Mouse (Mus musculus): ENCODE data around the gene Sugp1. TPM values are rescaled to one million over a fixed set of nuclear protein-coding genes. Genes with fewer than 3 reads are reported as not detected.

Sugp1 gene
- 3.7 TPM for polyA plus RNA-seq (2014; fragmentation: Illumina TruSeq; extraction: RNeasy Lipid Tissue Mini Kit (QIAGEN cat#74804); ENCODE audit: low read depth, low replicate concordance)

DNA sequence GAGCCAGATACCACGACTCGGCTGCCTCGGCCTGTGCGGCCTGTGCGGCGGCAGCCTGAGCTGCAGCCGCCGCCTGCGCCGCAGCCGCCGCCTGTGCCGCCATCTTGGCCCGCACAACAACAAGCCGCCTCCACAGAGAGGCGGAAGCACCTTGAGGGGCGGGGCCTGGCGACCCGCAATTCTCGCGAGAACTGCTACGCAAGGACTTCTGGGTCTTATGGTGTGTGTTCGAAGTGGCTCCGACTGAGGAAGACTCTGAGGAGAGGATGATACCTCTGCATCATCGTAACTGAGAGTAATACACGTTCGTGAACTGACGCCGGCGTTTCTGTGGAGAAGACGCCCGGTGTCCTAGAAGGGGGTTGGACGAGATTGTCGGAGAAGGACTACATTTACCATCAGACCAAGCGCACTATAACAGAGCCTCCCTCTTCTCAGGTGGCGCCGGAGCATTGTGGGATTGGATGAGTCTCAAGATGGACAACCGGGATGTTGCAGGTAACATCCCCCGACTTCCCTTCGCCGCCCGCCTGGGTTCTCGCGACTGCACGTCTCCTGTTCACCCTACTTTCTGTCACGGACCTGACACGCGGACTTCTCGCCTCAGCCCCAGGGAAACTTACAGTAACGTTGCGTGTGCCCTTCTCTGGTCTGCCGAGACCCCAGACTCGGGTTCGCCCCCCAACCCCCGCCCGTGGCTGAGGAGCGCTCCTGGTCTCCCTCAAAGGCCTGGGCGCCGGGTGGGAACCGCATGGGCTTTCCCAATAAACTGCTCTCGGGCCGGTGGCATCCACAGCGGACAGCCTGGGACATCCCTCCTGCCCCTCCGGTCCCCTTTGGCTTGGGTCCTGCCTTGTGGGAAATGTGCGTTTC, at the start of gene Sugp1, which contains the start of gene Mau2:
TSS of gene Sugp1 (plus strand) at position 231 of the 873 bp plus-strand sequence.
TSS of gene Mau2 (minus strand) at position 152 of the 873 bp plus-strand sequence.

GRCm38 (mm10) chr8:69995776-69996588, 46.6 kb upstream of the Sugp1 start, which contains the start of gene Gatad2a:
Gatad2a (minus strand) TSS chr8:69996384.

DNA sequence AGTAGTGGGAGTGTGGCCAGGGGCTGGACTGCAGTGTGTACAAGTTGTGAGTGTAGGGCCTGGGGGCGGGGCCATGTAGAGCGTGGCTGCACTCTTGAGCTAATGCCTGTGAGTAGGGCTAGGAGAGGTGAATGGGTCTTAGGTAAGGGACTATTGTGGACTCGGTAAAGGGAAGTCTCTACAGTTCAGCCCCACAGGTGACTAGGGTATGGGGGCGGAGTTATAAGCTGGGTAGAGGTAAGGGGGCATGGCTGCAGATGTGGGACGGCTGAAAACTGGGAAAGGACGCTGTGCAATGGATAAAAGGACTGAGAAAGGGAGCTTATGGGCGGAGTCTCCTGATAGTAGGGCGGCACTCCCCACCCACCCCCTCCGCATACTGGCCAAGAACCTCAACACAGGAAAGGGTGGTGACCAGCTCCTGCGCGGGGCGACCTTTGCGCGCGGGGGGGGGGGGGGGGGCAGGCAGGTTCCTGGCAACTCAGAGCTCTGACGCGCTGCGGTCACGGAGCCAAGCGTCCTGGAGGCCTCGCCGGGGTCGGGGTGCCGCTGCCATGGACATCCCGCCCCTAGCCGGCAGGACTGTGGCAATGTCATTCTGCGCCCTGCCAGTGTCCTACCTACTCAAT, 29.9 kb downstream of the Sugp1 start, which contains the start of gene Tm6sf2:
TSS of gene Tm6sf2 (plus strand) at position 484 of the 629 bp plus-strand sequence.

GRCm38 (mm10) chr8:70083285-70083684, 40.7 kb downstream of the Sugp1 start, which contains the start of gene Hapln4:
Hapln4 (plus strand) TSS chr8:70083457.

DNA sequence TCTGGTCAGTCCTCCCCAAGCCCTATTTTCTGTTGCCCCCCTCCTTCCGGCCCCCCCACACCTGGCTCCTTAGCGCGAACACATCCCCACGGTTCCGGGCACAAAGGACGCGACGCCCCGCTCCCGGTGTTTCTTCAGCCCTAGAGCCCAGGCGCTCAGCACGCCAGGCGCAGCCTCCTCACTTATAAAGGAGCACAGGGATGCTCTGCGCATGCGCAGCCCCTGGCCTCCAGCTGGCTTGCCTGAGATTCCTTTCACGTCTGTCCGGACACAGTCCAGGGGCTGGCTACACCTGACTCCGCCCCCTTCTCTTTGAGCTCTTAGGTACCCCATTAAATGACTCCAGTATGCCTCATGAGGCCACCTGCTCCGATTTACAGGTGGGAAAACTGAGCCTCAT, 78.1 kb downstream of the Sugp1 start, which contains the start of gene Ncan:
TSS of gene Ncan (minus strand) at position 207 of the 400 bp plus-strand sequence.

Other genes with a start within 250 kb of the Sugp1 start
- gene Gmip, start 234.1 kb upstream of the Sugp1 start, polyA plus RNA-seq (2014; fragmentation: Illumina TruSeq; extraction: RNeasy Lipid Tissue Mini Kit (QIAGEN cat#74804); ENCODE audit: low read depth, low replicate concordance): 1.6 TPM
- 0.21 TPM for gene Lpar2, start 220.4 kb upstream of the Sugp1 start, polyA plus RNA-seq (2014; fragmentation: Illumina TruSeq; extraction: RNeasy Lipid Tissue Mini Kit (QIAGEN cat#74804); ENCODE audit: low read depth, low replicate concordance)
- gene Pbx4, start 210.3 kb upstream of the Sugp1 start, polyA plus RNA-seq (2014; fragmentation: Illumina TruSeq; extraction: RNeasy Lipid Tissue Mini Kit (QIAGEN cat#74804); ENCODE audit: low read depth, low replicate concordance): not detected
- not detected for gene Cilp2, start 155.1 kb upstream of the Sugp1 start, polyA plus RNA-seq (2014; fragmentation: Illumina TruSeq; extraction: RNeasy Lipid Tissue Mini Kit (QIAGEN cat#74804); ENCODE audit: low read depth, low replicate concordance)
- not detected for gene Tssk6, start 140.6 kb upstream of the Sugp1 start, polyA plus RNA-seq (2014; fragmentation: Illumina TruSeq; extraction: RNeasy Lipid Tissue Mini Kit (QIAGEN cat#74804); ENCODE audit: low read depth, low replicate concordance)
- gene Ndufa13, start 140.3 kb upstream of the Sugp1 start, polyA plus RNA-seq (2014; fragmentation: Illumina TruSeq; extraction: RNeasy Lipid Tissue Mini Kit (QIAGEN cat#74804); ENCODE audit: low read depth, low replicate concordance): 2.1 TPM
- not detected for gene Yjefn3, start 140.1 kb upstream of the Sugp1 start, polyA plus RNA-seq (2014; fragmentation: Illumina TruSeq; extraction: RNeasy Lipid Tissue Mini Kit (QIAGEN cat#74804); ENCODE audit: low read depth, low replicate concordance)
- 3.9 TPM for gene Gatad2a, start 46.4 kb upstream of the Sugp1 start, polyA plus RNA-seq (2014; fragmentation: Illumina TruSeq; extraction: RNeasy Lipid Tissue Mini Kit (QIAGEN cat#74804); ENCODE audit: low read depth, low replicate concordance)
- 4.5 TPM for gene Mau2, start 79 bp upstream of the Sugp1 start, polyA plus RNA-seq (2014; fragmentation: Illumina TruSeq; extraction: RNeasy Lipid Tissue Mini Kit (QIAGEN cat#74804); ENCODE audit: low read depth, low replicate concordance)
- gene Tm6sf2, start 30.1 kb downstream of the Sugp1 start, polyA plus RNA-seq (2014; fragmentation: Illumina TruSeq; extraction: RNeasy Lipid Tissue Mini Kit (QIAGEN cat#74804); ENCODE audit: low read depth, low replicate concordance): 11.7 TPM
- gene Hapln4, start 40.6 kb downstream of the Sugp1 start, polyA plus RNA-seq (2014; fragmentation: Illumina TruSeq; extraction: RNeasy Lipid Tissue Mini Kit (QIAGEN cat#74804); ENCODE audit: low read depth, low replicate concordance): 1.4 TPM
- gene Ncan, start 78.1 kb downstream of the Sugp1 start, polyA plus RNA-seq (2014; fragmentation: Illumina TruSeq; extraction: RNeasy Lipid Tissue Mini Kit (QIAGEN cat#74804); ENCODE audit: low read depth, low replicate concordance): not detected
- 2.1 TPM for gene Nr2c2ap, start 88.5 kb downstream of the Sugp1 start, polyA plus RNA-seq (2014; fragmentation: Illumina TruSeq; extraction: RNeasy Lipid Tissue Mini Kit (QIAGEN cat#74804); ENCODE audit: low read depth, low replicate concordance)
- 1.4 TPM for gene Rfxank, start 96.3 kb downstream of the Sugp1 start, polyA plus RNA-seq (2014; fragmentation: Illumina TruSeq; extraction: RNeasy Lipid Tissue Mini Kit (QIAGEN cat#74804); ENCODE audit: low read depth, low replicate concordance)
- gene Borcs8, start 96.7 kb downstream of the Sugp1 start, polyA plus RNA-seq (2014; fragmentation: Illumina TruSeq; extraction: RNeasy Lipid Tissue Mini Kit (QIAGEN cat#74804); ENCODE audit: low read depth, low replicate concordance): 5.6 TPM
- not detected for gene Mef2b, start 96.9 kb downstream of the Sugp1 start, polyA plus RNA-seq (2014; fragmentation: Illumina TruSeq; extraction: RNeasy Lipid Tissue Mini Kit (QIAGEN cat#74804); ENCODE audit: low read depth, low replicate concordance)
- 3.0 TPM for gene Tmem161a, start 129.5 kb downstream of the Sugp1 start, polyA plus RNA-seq (2014; fragmentation: Illumina TruSeq; extraction: RNeasy Lipid Tissue Mini Kit (QIAGEN cat#74804); ENCODE audit: low read depth, low replicate concordance)
- gene Slc25a42, start 169.5 kb downstream of the Sugp1 start, polyA plus RNA-seq (2014; fragmentation: Illumina TruSeq; extraction: RNeasy Lipid Tissue Mini Kit (QIAGEN cat#74804); ENCODE audit: low read depth, low replicate concordance): 12.2 TPM
- gene Sugp2, start 191.4 kb downstream of the Sugp1 start, polyA plus RNA-seq (2014; fragmentation: Illumina TruSeq; extraction: RNeasy Lipid Tissue Mini Kit (QIAGEN cat#74804); ENCODE audit: low read depth, low replicate concordance): 2.6 TPM
- gene Armc6, start 191.7 kb downstream of the Sugp1 start, polyA plus RNA-seq (2014; fragmentation: Illumina TruSeq; extraction: RNeasy Lipid Tissue Mini Kit (QIAGEN cat#74804); ENCODE audit: low read depth, low replicate concordance): 0.87 TPM
- gene Homer3, start 240.0 kb downstream of the Sugp1 start, polyA plus RNA-seq (2014; fragmentation: Illumina TruSeq; extraction: RNeasy Lipid Tissue Mini Kit (QIAGEN cat#74804); ENCODE audit: low read depth, low replicate concordance): not detected